Mouse (Mus musculus): ENCODE measurements around the gene Heatr1.
A peak's percentile ranks its signal among the peaks of the same experiment; 100 is the strongest.
"Not testable (repeated sequence)": the region's sequence is repeated elsewhere in the genome, so short reads cannot be mapped to it uniquely, and the experiment has no call there.

Heatr1 gene

GRCm38 (mm10) chr13:12454686-12455390 is 60.0 kb downstream of the Heatr1 start:
- no peak for DNase-seq (ENCODE audit: low read depth)

- DNase-seq (ENCODE audit: low read depth): no peak
Observed at GRCm38 (mm10) chr13:12456711-12457110, 61.9 kb downstream of the Heatr1 start.

DNA sequence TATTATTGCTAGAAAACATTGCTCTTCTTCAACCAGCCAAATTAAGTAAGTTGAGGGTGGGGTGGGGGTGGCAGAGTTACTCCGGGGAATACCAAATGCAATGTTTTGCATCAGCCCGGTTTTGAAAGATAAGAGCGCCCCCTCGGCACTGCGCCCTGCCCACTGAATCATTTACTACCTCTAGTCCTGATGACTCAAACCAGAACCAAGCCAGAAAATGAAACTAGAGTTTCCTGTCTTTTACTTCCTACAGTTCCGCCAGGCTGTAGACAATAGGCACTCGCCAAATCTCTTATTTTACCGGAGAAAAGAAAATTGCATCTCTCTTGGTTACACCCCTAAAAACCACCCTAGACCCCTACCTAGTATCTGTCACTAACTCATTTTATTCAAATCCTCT is 65.6 kb downstream of the Heatr1 start:
- peak; percentile 89 for DNase-seq (ENCODE audit: low read depth)

- peak; percentile 92 for DNase-seq (ENCODE audit: low read depth)
Observed at GRCm38 (mm10) chr13:12460881-12461729, 66.3 kb downstream of the Heatr1 start.

DNA sequence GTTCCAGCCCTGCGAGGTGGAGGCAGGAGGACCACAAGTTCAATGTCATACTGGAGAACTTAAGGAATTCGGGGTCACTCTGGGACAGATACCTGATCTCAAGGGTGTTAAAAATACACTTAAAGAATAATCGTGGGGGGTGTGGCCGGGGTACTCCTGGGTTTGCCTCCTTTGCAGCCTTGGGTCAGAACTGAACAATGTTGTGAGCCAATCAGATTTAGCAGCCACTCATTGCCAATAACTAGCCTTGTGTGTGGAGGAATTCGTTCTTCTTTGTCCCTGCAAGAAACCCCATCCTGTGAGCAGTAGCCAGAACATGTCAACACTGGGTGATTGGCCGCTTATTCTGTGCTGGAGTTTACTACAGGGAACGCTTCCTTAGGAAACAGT is 66.9 kb downstream of the Heatr1 start:
- no peak for DNase-seq (ENCODE audit: low read depth)

- DNase-seq (ENCODE audit: low read depth): no peak
Observed at GRCm38 (mm10) chr13:12462623-12463022, 67.8 kb downstream of the Heatr1 start.

DNA sequence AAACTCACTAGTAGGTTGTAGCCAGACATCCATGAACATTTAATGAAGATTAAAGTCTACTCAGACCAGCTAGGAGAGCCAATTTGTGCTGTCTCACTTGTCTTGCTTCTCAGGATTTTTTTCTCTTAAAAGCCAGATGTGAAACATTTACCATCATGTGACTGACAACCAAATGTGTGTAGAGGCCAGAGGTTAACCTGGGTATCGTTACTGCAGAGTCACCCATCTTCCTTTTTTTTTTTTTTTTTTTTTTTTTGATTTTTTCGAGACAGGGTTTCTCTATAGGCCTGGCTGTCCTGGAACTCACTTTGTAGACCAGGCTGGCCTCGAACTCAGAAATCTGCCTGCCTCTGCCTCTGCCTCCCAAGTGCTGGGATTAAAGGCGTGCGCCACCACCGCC is 69.3 kb downstream of the Heatr1 start:
- not testable (repeated sequence) for DNase-seq (ENCODE audit: low read depth)

- no peak for DNase-seq (ENCODE audit: low read depth)
Observed at GRCm38 (mm10) chr13:12464844-12465243, 70.0 kb downstream of the Heatr1 start, which contains the start of gene Lgals8. TSS of gene Lgals8 (minus strand) at chr13:12464944.

DNA sequence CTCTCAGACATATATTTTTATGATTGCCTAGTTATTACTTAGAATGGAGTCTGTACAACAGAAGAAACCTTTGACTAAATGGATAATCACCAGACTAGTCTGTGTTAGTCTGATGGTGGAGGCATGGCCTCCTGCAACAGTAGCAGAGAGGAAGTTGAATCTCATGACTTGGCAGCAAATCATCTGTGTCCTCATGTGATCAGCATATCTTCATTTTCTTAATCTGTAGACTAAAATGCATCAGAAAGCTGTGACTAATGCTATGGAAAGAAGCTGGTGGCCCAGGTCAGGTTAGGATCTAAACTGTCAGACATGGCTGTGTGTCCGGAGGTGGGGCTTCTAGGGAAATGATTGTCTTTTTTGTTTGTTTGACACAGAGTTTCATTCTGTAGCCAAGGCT is 73.7 kb downstream of the Heatr1 start:
- DNase-seq (ENCODE audit: low read depth): peak; percentile 81

- DNase-seq (ENCODE audit: low read depth): peak; percentile 78
Observed at GRCm38 (mm10) chr13:12473724-12474378, 79.0 kb downstream of the Heatr1 start.

- peak; percentile 80 for DNase-seq (ENCODE audit: low read depth)
Observed at GRCm38 (mm10) chr13:12475239-12475638, 80.4 kb downstream of the Heatr1 start.

DNA sequence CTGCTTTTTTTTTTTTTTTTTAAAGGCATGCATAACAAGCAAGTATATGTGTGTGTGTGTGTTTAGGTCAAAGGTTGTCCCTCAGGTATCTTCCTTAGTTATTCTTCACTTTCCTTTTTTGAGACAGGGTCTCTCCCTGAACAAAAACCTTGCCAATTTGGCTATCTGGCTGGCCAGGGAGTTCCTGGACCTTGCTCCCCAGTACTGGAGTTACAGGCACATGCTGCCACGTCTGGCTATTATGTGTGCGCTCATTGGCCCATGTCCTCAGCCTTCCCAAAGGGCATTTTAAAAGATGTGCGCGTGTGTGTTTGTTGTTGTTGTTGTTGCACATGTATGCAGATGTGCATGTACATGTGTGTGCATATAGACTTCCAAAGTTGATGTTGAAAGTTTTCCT is 82.1 kb downstream of the Heatr1 start:
- no peak for DNase-seq (ENCODE audit: low read depth)

GRCm38 (mm10) chr13:12478301-12478700 is 83.5 kb downstream of the Heatr1 start:
- DNase-seq (ENCODE audit: low read depth): no peak

DNA sequence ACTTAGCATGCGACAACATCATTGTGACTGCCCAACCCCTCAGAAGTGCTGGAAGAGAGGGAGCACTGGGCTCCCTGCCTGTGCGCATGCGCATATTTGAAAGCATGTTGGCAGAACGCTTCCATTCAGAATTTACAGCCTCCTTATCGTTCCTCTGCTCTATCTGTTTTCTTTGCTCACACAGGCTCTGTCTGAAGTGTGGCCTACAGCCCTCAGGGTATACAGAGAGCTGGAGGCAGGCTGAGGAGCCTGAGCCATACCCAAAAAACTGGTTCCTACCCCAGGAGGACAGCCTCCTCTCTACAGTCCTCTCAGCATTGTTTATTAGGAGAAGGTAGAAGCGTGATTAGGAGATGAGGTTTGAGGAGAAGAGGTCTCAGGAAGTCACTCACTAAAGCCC is 85.0 kb downstream of the Heatr1 start:
- DNase-seq (ENCODE audit: low read depth): no peak

DNA sequence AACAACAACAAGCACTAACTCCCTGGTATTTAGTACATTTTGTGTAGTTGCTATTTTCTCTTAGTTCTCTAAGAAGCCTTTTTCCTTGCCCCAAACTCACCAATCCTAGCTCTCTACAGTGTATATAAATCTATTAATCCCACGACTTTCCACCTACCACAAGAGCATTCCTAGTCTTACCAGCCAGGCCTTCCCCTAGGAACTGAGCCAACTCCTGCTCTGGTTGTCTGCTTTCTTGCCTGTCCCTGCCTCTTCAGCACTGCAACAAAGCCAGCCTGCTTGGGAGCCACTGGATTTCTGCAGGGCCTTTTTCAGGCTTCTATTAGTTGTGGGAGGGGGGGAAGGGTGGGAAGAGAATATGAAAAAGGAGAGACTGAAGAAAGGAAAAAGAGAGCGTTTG is 90.4 kb downstream of the Heatr1 start:
- no peak for DNase-seq (ENCODE audit: low read depth)

GRCm38 (mm10) chr13:12485640-12486039 is 90.8 kb downstream of the Heatr1 start:
- DNase-seq (ENCODE audit: low read depth): no peak

All from 416B (cell line).